Mouse (Mus musculus) spleen, adult 2 months (tissue): ENCODE measurements at regions not wholly inside any gene's neighbourhood (a gene's known extent, or its start where the extent isn't known, plus 50 kb on each side); places are given as distances from the start of the nearest gene placed in this dataset.

ENCODE experiments used
- CTCF ChIP-seq: fragments of 200-500 bp; IDR thresholded peaks from 2 replicates; pipeline ENCODE4 v1.5.1; 2011; ENCODE audit warnings: mild to moderate bottlenecking, inconsistent platforms; ENCODE audit not compliant: insufficient read depth, insufficient read length, insufficient replicate concordance; ENCODE audit errors: extremely low read depth
- POLR2A ChIP-seq: fragments of 200-500 bp; IDR thresholded peaks from 2 replicates; pipeline ENCODE4 v1.6.1; 2011; ENCODE audit warnings: low read depth, low read length, inconsistent platforms

DNA sequence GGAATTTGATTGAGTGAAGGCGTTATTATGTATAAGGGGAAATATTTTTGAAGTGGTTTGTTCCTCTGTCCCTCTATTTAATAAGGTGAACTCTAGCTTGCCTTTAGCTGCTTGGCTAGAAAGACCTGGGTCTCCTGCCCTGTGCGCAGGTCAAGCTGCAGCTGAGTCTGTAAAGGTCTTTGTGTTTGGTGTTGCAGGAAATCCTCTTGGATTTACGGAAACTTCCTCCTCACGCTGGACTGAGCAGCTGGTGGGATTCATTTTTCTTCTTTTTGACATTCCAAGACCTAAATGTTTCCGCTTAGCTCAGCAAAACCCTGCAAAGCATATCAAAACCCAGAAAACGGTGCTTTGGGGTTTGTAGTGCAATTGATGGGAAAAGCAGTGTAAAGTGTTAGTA is 402.2 kb upstream of the Mmadhc start:
- no peak for TF ChIP-seq CTCF
- no peak for TF ChIP-seq POLR2A
